Mouse (Mus musculus): ENCODE measurements at regions not wholly inside any gene's neighbourhood (a gene's known extent, or its start where the extent isn't known, plus 50 kb on each side); places are given as distances from the start of the nearest gene placed in this dataset.

DNA sequence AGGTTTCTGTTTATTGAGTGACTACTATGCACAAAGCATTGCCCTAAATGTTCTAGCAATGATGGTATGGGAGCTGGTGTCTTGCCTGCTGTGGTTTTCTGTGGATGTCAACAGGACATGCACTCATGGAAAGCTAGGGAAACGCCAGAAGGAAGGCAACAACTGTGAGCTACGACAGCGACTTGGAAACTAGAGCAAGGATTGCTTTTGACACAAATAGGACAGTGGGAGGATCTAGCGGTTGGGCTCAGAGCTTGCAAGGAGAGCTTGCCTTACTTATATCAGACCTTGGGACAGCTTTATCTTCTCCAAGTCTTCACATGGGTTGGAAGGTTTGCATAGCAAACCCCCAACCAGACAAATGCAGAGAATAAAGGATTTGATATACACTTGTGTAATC, 66.6 kb upstream of the Eef1e1 start:
- TF ChIP-seq POLR2A (IDR thresholded peaks at IDR 0.05; ENCODE audit: control insufficient read depth, low read depth, low read length) = no peak
- TF ChIP-seq CTCF (IDR thresholded peaks at IDR 0.05; ENCODE audit: control insufficient read depth, insufficient read depth, insufficient replicate concordance, low read depth, low read length) = no peak
- H3K27ac ChIP-seq (ENCODE audit: control insufficient read depth, insufficient read depth, low read depth, low read length) = no peak overlapping the region
- no peaks in the 10 kb centered on the region for H3K36me3 ChIP-seq (ENCODE audit: control insufficient read depth, insufficient read depth, low read length)
- no peak overlapping the region for H3K4me3 ChIP-seq (ENCODE audit: control insufficient read depth, low read depth, low read length)
- H3K4me1 ChIP-seq (ENCODE audit: control insufficient read depth, insufficient read depth, low read length) = peaks cover 2% of the 10 kb centered on the region; the same call in 1 of the 2 replicates
- no peaks in the 10 kb centered on the region for H3K27me3 ChIP-seq (ENCODE audit: control insufficient read depth, insufficient read depth, low read length)

DNA sequence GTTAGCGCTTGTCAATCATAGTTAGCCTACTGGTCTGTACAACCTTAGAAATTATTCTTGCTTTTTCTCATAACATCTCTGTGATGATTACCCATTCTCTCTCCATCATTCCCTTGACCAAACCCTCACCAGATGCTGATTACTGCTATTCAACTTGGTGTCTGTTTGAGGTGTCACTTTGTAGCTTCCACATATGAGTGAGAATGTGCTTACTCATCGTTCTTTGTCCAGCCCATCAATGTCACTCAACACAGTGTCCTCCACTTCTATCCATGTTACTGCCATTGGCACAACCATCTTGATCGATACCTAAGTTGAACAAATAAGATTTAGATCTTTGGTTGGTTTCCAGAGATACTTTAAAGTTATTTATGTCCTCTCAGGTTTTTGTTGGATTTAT, 62.3 kb upstream of the Eef1e1 start:
- Histone ChIP-seq H3K4me1 (ENCODE audit: control insufficient read depth, insufficient read depth, low read length) (peaks cover 2% of the 10 kb centered on the region; the same call in 1 of the 2 replicates), H3K27me3 (ENCODE audit: control insufficient read depth, insufficient read depth, low read length) (no peaks in the 10 kb centered on the region), H3K36me3 (ENCODE audit: control insufficient read depth, insufficient read depth, low read length) (no peaks in the 10 kb centered on the region), H3K4me3 (ENCODE audit: control insufficient read depth, low read depth, low read length) (no peak overlapping the region), H3K27ac (ENCODE audit: control insufficient read depth, insufficient read depth, low read depth, low read length) (no peak overlapping the region)
- no peak for TF ChIP-seq POLR2A (IDR thresholded peaks at IDR 0.05; ENCODE audit: control insufficient read depth, low read depth, low read length)
- TF ChIP-seq CTCF (IDR thresholded peaks at IDR 0.05; ENCODE audit: control insufficient read depth, insufficient read depth, insufficient replicate concordance, low read depth, low read length) = no peak

DNA sequence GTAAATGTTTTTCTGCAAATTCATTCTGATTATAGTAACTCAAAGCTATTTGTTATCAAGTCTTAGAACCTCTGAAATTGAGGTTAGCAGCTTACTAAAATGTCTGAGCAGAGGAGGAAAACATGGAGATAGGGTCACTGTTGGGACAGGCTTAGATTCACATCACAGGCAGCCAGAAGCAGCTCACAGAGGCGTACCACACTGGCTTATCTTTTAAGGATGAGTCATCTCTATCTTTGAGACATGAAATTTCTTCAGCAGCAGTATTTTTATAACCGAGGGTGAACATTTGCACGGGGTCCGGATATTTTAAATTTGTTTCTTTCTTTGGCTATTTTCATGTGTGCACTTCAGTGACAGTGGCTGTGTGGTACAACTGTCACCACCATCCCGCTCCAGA, 56.0 kb upstream of the Eef1e1 start:
- Histone ChIP-seq H3K36me3 (ENCODE audit: control insufficient read depth, insufficient read depth, low read length) (no peaks in the 10 kb centered on the region), H3K4me1 (ENCODE audit: control insufficient read depth, insufficient read depth, low read length) (no peaks in the 10 kb centered on the region), H3K27ac (ENCODE audit: control insufficient read depth, insufficient read depth, low read depth, low read length) (no peak overlapping the region), H3K27me3 (ENCODE audit: control insufficient read depth, insufficient read depth, low read length) (no peaks in the 10 kb centered on the region), H3K4me3 (ENCODE audit: control insufficient read depth, low read depth, low read length) (no peak overlapping the region)
- TF ChIP-seq POLR2A (IDR thresholded peaks at IDR 0.05; ENCODE audit: control insufficient read depth, low read depth, low read length) = no peak
- TF ChIP-seq CTCF (IDR thresholded peaks at IDR 0.05; ENCODE audit: control insufficient read depth, insufficient read depth, insufficient replicate concordance, low read depth, low read length) = no peak
